In genomic region chr3:146781131-146781530, GRCm38 (mm10) we compare ENCODE assay signal across 8 mouse cellular contexts. TPM values are rescaled to one million over a fixed set of nuclear protein-coding genes. Genes with fewer than 3 reads are reported as not detected.
DNase-seq lines count a peak whose midpoint lies in the region; ATAC-seq and TF ChIP-seq lines count a peak whose summit lies in the region.

No protein-coding gene starts in this region.

- 0 out of 2 replicates have a peak overlapping the region, but pooled peaks have one; percentile 22 for H3K9ac ChIP-seq in intestine, postnatal 0 days (ENCODE audit: low read depth, low read length)
- H3K9ac ChIP-seq in lung, embryonic 15.5 days, result peak overlapping the region; percentile 16; the same call in 1 of the 2 replicates

- DNase-seq in CD4-positive helper T cell, adult 2 months (ENCODE audit: low read depth, low spot score), result peak; percentile 72
- peak; percentile 12 to 21 for DNase-seq in adrenal gland, postnatal 36 days
- DNase-seq in gastrocnemius, postnatal 25 days, result peak; percentile 14
- DNase-seq in spleen, postnatal 10 days (ENCODE audit: low spot score in 2 of 2), result peak; percentile 36 to 44
- no peak for DNase-seq in layer of hippocampus, postnatal 36 days
- DNase-seq in urinary bladder, adult 2 months (ENCODE audit: low spot score), result no peak

- H3K4me2 ChIP-seq in intestine, postnatal 0 days (replicated peaks; ENCODE audit: low read depth), result peak overlapping the region; percentile 51
- peak overlapping the region; percentile 48 for H3K4me2 ChIP-seq in lung, embryonic 15.5 days

- H3K9me3 ChIP-seq in intestine, postnatal 0 days (ENCODE audit: control insufficient read depth), result no peaks in the 10 kb centered on the region
- H3K9me3 ChIP-seq in lung, embryonic 15.5 days, result no peaks in the 10 kb centered on the region

- H3K27me3 ChIP-seq in intestine, postnatal 0 days (replicated peaks; ENCODE audit: control insufficient read depth, insufficient read depth, low read length), result no peaks in the 10 kb centered on the region
- no peaks in the 10 kb centered on the region for H3K27me3 ChIP-seq in lung, embryonic 15.5 days

- ATAC-seq in intestine, postnatal 0 days, result no peak
- 0 out of 2 replicates have a peak, but pooled peaks have one; percentile 46 for ATAC-seq in lung, embryonic 15.5 days (ENCODE audit: borderline replicate concordance, extremely low read depth, low FRiP score, low TSS enrichment)

- TF ChIP-seq CTCF in intestine, postnatal 0 days (IDR thresholded peaks at IDR 0.05; ENCODE audit: low read depth), result no peak

- no peaks in the 10 kb centered on the region for H3K36me3 ChIP-seq in intestine, postnatal 0 days (ENCODE audit: control insufficient read depth, insufficient read depth)
- no peaks in the 10 kb centered on the region for H3K36me3 ChIP-seq in lung, embryonic 15.5 days

- H3K27ac ChIP-seq in intestine, postnatal 0 days (ENCODE audit: low read depth, low read length), result peak overlapping the region; percentile 15; the same call in 1 of the 2 replicates
- peak overlapping the region; percentile 66 for H3K27ac ChIP-seq in lung, embryonic 15.5 days

- peak overlapping the region; percentile 14; the same call in 1 of the 2 replicates for H3K4me3 ChIP-seq in intestine, postnatal 0 days (ENCODE audit: low read depth, low read length)
- H3K4me3 ChIP-seq in lung, embryonic 15.5 days, result peak overlapping the region; percentile 21; the same call in 1 of the 2 replicates

- 0 out of 2 replicates have a peak, but pooled peaks cover 4% of the 10 kb centered on the region for H3K4me1 ChIP-seq in intestine, postnatal 0 days (replicated peaks; ENCODE audit: control insufficient read depth, insufficient read depth, low read length)
- peaks cover 16% of the 10 kb centered on the region for H3K4me1 ChIP-seq in lung, embryonic 15.5 days

- 36% methylated on average over 11 of the region's 11 CpGs for WGBS in intestine, postnatal 0 days
- WGBS in lung, embryonic 15.5 days, result 7% methylated on average over 11 of the region's 11 CpGs

RNA-seq across cellular contexts. Expression of gene Prkacb, which starts 31.7 kb away (rescaled TPM):
- 100 to 1,000 TPM; 109 to 117 TPM for total RNA-seq in adrenal gland, postnatal 36 days (2021)
- 10 to 100 TPM; 34.8 to 35.1 TPM for total RNA-seq in gastrocnemius, postnatal 25 days (2021)
- polyA plus RNA-seq in intestine, postnatal 0 days (2015; fragmentation: Nextera tagmentation; extraction: Ambion mirVana), result 25.3 and 27.0 TPM in 2 replicates
- polyA plus RNA-seq in lung, embryonic 15.5 days (2015; fragmentation: Nextera tagmentation; extraction: Ambion mirVana), result 63.3 and 64.5 TPM in 2 replicates
- total RNA-seq in layer of hippocampus, postnatal 36 days (2021), result 100 to 1,000 TPM; 252 to 256 TPM
- polyA plus RNA-seq in urinary bladder, adult 2 months (2012; rRNA removed), result 82.5 and 105 TPM in 2 replicates

Comparison
In these comparisons a context has a peak if more than half of its experiments do, and no peak if none do; other contexts are left out.
1. DNase-seq: peak in CD4-positive helper T cell, adult 2 months (single experiment), adrenal gland, postnatal 36 days (2 of 2), gastrocnemius, postnatal 25 days (single experiment) and spleen, postnatal 10 days (2 of 2); none in layer of hippocampus, postnatal 36 days (0 of 2) and urinary bladder, adult 2 months (single experiment).